Mouse (Mus musculus) liver, adult 2 months (tissue): Measurements from ENCODE around the gene Acoxl. TPM values are rescaled to one million over a fixed set of nuclear protein-coding genes. Genes with fewer than 3 reads are reported as not detected.

ENCODE experiments used
- DNase-seq: peaks from one replicate; pipeline ENCODE4 v3.0.0-alpha.2; 2011; ENCODE audit warnings: low read depth, low spot score; ENCODE audit errors: extremely low read depth
- H3K27ac ChIP-seq: fragments of 200-500 bp; replicated peaks from 2 replicates; pipeline ENCODE4 v1.5.1; 2012; ENCODE audit warnings: low read depth, mild to moderate bottlenecking, control low read depth, inconsistent platforms, low read length; ENCODE audit not compliant: insufficient read depth
- H3K27me3 ChIP-seq: fragments of 200-500 bp; 2 replicates; pipeline ENCODE4 v1.6.1; 2012; ENCODE audit warnings: mild to moderate bottlenecking, moderate library complexity, low read length, inconsistent platforms; ENCODE audit not compliant: control insufficient read depth, insufficient read depth
- H3K36me3 ChIP-seq: fragments of 200-500 bp; 2 replicates; pipeline ENCODE4 v1.6.1; 2012; ENCODE audit warnings: low read length, inconsistent platforms; ENCODE audit not compliant: control insufficient read depth, insufficient read depth
- H3K4me1 ChIP-seq: fragments of 200-500 bp; 2 replicates; pipeline ENCODE4 v1.6.1; 2011; ENCODE audit warnings: low read length; ENCODE audit not compliant: control insufficient read depth, insufficient read depth
- H3K4me3 ChIP-seq: fragments of 200-500 bp; 2 replicates; pipeline ENCODE4 v1.5.1; 2011; ENCODE audit warnings: low read depth, mild to moderate bottlenecking, control low read depth, low read length, moderate library complexity; ENCODE audit not compliant: insufficient read depth
- H3K79me2 ChIP-seq: fragments of 200-500 bp; 2 replicates; pipeline ENCODE4 v1.6.1; 2012; ENCODE audit warnings: inconsistent platforms, mild to moderate bottlenecking, low read length, moderate library complexity; ENCODE audit not compliant: control insufficient read depth, insufficient read depth
- H3K9ac ChIP-seq: fragments of 200-500 bp; 2 replicates; pipeline ENCODE4 v1.6.1; 2012; ENCODE audit warnings: low read depth, mild to moderate bottlenecking, control low read depth, inconsistent platforms, low read length
- CTCF ChIP-seq: fragments of 200-500 bp; IDR thresholded peaks from 2 replicates; pipeline ENCODE4 v1.5.1; 2011; ENCODE audit warnings: low read depth, low read length, control low read depth
- POLR2A ChIP-seq: fragments of 200-500 bp; IDR thresholded peaks from 2 replicates; pipeline ENCODE4 v1.6.1; 2011; ENCODE audit warnings: low read length, control low read depth; ENCODE audit not compliant: insufficient read depth; ENCODE audit errors: extremely low read depth
- WGBS: fragments of 180-500 bp; shearing (Covaris S2); methylation state at CpG from one replicate; pipeline ENCODE4 v1.1.7; 2018; 5-methylcytosine and 5-hydroxymethylcytosine counted together
- polyA plus RNA-seq: library from polyadenylated mRNA; depleted of rRNA; stranded (reverse); fragments of >200 nt; gene quantifications from 2 replicates; pipeline ENCODE4 v1.2.3, GENCODE M21; 2012
- total RNA-seq: library from RNA; depleted of rRNA; stranded (reverse); fragments of >200 nt; gene quantifications from 2 replicates; pipeline ENCODE4 v1.2.3, GENCODE M21; 2014

Gene Acoxl
- total and polyA plus RNA-seq, 2 experiments: not detected

DNA sequence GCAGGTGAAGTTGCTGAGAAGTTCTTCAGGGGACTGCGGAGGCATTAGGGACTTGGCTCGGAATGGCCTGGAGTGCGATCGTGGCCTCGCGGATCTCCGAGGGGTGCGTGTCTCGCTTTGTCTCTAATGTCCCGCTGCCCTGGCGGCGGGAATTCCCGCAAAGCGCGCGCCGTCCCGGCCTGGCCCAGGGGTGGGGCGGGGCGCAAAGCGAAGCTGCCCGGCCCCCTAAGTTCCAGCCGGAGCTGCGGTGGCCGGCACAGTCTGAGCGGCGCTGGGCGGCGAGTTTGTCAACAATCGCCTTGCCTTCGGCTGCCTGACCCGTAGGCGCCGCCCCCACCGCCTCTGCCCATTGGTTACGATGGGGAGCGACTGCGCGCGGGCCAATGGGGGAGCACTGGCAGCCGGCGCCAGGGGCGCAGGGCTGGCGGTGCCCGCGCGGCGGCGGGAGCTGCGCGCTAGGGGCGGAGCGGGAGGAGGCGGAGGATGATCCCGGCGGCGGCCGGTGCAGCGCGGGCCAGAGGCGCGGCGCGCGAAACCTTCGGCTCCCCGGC lies 288.5 kb downstream of the Acoxl start:
- Histone ChIP-seq H3K79me2 (no peaks in the 10 kb centered on the region), H3K36me3 (peaks cover 7% of the 10 kb centered on the region; the same call in 1 of the 2 replicates), H3K27me3 (no peaks in the 10 kb centered on the region), H3K27ac (peak overlapping the region; percentile 57), H3K4me1 (peaks cover 8% of the 10 kb centered on the region), H3K9ac (peak overlapping the region; percentile 65), H3K4me3 (peak overlapping the region; percentile 66)
- TF ChIP-seq POLR2A (peak; percentile 76; the same call in 1 of the 2 replicates), CTCF (no peak)
- peak; percentile 75 for DNase-seq
- under 1% methylated on average over 67 of the region's 67 CpGs for WGBS

DNA sequence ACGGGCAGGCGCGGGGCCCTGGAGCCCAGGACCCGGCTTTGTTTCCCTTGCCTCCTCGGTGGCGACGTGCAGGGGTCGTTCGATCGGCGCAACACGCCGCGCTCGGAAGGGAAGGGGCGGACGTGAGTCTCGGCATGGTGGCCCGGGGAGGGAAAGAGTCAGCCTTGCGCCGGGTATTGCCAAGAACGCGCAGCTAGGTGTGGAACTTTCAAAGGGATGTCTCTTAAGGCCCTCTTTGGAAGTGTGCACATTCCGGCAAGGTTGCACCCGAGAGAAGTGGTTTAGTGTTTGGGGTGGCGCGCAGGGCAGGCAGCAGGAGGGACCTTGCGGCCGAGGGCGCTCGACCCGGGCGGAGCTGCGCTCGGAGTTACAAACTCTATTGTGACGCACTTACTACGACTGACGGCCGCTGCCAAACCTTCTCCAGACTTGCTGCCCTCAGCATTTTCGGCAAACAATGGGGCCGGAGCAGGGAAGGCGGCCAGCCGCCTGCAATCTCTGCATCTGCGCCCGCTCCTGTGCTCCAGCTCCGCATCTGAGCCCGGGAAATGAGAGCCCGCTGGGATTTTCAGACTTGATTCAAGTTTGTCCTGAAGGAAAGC lies 289.1 kb downstream of the Acoxl start:
- Histone ChIP-seq H3K79me2 (no peaks in the 10 kb centered on the region), H3K27ac (peak overlapping the region; percentile 57), H3K4me1 (peaks cover 8% of the 10 kb centered on the region), H3K9ac (peak overlapping the region; percentile 55), H3K36me3 (peaks cover 7% of the 10 kb centered on the region; the same call in 1 of the 2 replicates), H3K4me3 (peak overlapping the region; percentile 62), H3K27me3 (no peaks in the 10 kb centered on the region)
- TF ChIP-seq POLR2A (no peak), CTCF (no peak)
- DNase-seq: peak; percentile 88
- under 1% methylated on average over 48 of the region's 48 CpGs for WGBS

DNA sequence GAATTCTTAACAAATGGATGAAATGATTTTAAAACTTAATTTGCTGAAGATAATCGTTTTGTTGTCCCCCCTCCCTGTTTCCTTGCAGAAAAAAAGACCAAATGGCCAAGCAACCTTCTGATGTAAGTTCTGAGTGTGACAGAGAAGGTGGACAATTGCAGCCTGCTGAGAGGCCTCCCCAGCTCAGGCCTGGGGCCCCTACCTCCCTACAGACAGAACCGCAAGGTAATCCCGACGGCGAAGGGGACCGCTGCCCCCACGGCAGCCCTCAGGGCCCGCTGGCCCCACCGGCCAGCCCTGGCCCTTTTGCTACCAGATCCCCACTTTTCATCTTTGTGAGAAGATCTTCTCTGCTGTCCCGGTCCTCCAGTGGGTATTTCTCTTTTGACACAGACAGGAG lies 289.9 kb downstream of the Acoxl start:
- Histone ChIP-seq H3K9ac (no peak overlapping the region), H3K27ac (no peak overlapping the region), H3K36me3 (peaks cover 7% of the 10 kb centered on the region; the same call in 1 of the 2 replicates), H3K79me2 (no peaks in the 10 kb centered on the region), H3K4me3 (no peak overlapping the region), H3K4me1 (peaks cover 8% of the 10 kb centered on the region), H3K27me3 (no peaks in the 10 kb centered on the region)
- no peak for TF ChIP-seq CTCF
- no peak for TF ChIP-seq POLR2A
- no peak for DNase-seq
- WGBS: 76% methylated on average over 10 of the region's 10 CpGs

DNA sequence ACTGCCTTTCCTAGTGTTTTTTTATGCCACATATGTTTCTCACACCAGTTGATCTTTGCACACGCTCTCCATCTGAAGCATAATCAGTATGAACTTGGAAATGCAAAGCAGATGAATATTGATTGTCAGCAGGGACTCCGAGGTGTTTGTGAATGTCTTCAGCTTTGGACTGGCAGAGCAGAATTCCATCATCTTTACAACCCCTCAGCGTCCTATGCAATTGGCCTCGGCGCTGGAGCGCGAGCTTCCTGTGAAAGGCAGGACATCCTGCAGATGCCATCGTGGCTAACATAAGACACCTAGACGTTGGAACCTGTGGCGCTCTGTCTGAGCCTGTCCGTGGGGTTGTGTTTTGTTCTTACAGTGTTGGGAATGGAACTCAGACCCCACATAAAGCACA lies 292.8 kb downstream of the Acoxl start:
- H3K27me3 ChIP-seq: no peaks in the 10 kb centered on the region
- no peak overlapping the region for H3K4me3 ChIP-seq
- no peak for DNase-seq
- H3K79me2 ChIP-seq: no peaks in the 10 kb centered on the region
- no peak overlapping the region for H3K9ac ChIP-seq
- H3K27ac ChIP-seq: no peak overlapping the region
- H3K4me1 ChIP-seq: peaks cover 3% of the 10 kb centered on the region; the same call in 1 of the 2 replicates
- TF ChIP-seq CTCF (no peak), POLR2A (no peak)
- peaks cover 7% of the 10 kb centered on the region; the same call in 1 of the 2 replicates for H3K36me3 ChIP-seq
- 90% methylated on average over 11 of the region's 11 CpGs for WGBS

DNA sequence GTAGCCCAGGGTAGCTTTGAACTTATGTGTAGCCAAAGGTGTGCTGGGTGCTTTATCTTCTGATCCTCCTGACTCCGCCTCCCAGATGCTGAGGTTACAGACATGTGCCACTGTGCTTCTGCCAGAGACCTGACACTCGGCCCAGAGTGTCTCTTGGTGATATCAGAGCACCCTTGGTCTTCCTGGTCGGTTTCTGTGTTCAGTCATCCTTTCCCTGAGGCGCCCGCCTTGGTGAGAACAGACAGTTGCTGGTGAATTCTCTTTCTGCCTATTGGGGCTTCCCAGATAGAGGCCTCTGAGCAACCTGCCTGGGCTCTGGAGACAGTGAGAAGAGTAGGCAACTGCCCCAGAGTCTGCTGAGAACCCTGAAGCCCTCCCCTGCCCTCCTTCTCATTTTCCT lies 294.0 kb downstream of the Acoxl start:
- 92% methylated on average over 5 of the region's 5 CpGs for WGBS
- Histone ChIP-seq H3K79me2 (no peaks in the 10 kb centered on the region), H3K27ac (no peak overlapping the region), H3K36me3 (peaks cover 7% of the 10 kb centered on the region; the same call in 1 of the 2 replicates), H3K4me1 (peaks cover 4% of the 10 kb centered on the region), H3K9ac (no peak overlapping the region), H3K4me3 (no peak overlapping the region), H3K27me3 (no peaks in the 10 kb centered on the region)
- no peak for DNase-seq
- TF ChIP-seq POLR2A (no peak), CTCF (no peak)

DNA sequence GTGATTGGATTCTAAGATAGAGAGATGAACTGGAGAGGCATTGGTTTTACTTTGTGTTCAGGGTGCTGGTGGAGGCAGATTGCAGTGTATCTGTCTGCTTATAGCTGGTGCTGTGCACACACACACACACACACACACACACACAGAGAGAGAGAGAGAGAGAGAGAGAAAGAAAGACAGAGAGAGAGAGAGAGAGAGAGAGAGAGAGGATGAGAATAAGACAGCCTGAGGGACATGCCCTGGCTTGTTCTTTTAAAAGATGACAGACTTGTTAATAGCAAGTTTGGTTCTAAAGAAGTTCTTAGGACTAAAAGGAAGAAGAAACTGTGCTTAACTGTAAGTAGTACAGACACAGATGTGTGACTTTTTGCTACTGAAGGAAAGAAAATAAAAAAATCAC lies 295.2 kb downstream of the Acoxl start:
- no peak overlapping the region for H3K9ac ChIP-seq
- TF ChIP-seq CTCF: no peak
- no peak for TF ChIP-seq POLR2A
- no peaks in the 10 kb centered on the region for H3K79me2 ChIP-seq
- no peak overlapping the region for H3K4me3 ChIP-seq
- peaks cover 7% of the 10 kb centered on the region; the same call in 1 of the 2 replicates for H3K36me3 ChIP-seq
- no peaks in the 10 kb centered on the region for H3K27me3 ChIP-seq
- H3K4me1 ChIP-seq: peaks cover 4% of the 10 kb centered on the region
- no peak overlapping the region for H3K27ac ChIP-seq
- DNase-seq: no peak
